Mouse (Mus musculus) testis, adult 10 weeks (tissue): ENCODE measurements around the gene 2210011C24Rik. TPM values are rescaled to one million over a fixed set of nuclear protein-coding genes. Genes with fewer than 3 reads are reported as not detected.

ENCODE experiments used
- polyA plus RNA-seq: library from polyadenylated mRNA; stranded (reverse); fragments of 350-450 nt; fragmentation: Illumina TruSeq; extraction: RNeasy Lipid Tissue Mini Kit (QIAGEN cat#74804); gene quantifications from one replicate; pipeline ENCODE4 v1.2.3, GENCODE M21; 2014; ENCODE audit warnings: low read depth, low replicate concordance

Gene 2210011C24Rik
- polyA plus RNA-seq, result 15.4 TPM

DNA sequence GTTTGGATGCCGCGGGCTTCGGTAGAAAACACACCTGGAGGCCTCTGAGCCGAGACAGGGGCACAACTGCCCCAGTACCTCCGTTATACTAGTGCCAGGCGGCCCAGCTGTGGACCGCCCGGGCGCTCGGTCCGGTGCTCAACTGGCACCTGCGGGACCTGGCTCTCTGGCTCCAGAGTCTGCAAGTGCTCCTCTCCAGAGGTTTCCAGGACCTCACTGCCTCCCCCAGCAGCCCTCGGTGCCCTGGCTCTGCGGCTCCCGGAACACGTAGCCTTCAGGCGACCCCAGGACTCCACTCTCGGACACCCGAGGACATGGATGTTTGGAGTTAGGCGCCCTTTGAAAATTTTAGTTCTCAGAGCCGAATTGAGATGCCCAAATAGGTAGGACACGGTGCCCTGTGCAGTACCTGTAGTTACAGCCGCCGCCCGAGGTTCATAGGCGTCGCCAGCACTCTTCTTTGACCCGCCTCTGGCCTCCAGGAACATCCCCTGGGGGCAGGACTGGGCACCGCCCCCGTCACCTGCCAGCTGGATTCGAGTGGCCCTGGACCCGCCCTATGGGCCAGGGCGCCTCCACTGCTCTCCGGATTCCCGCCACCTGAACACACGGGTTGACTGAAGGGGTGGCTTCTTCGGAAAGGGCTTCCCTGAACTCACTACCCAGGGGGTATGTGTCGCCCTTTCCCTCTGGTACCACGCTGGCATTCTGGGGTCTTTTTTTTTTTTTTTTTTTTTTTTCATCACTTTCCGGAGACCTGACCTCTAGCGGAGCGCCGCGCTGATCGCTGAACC, at the start of gene 2210011C24Rik:
2210011C24Rik (minus strand) TSS at position 467 of the 794 bp plus-strand sequence.

DNA sequence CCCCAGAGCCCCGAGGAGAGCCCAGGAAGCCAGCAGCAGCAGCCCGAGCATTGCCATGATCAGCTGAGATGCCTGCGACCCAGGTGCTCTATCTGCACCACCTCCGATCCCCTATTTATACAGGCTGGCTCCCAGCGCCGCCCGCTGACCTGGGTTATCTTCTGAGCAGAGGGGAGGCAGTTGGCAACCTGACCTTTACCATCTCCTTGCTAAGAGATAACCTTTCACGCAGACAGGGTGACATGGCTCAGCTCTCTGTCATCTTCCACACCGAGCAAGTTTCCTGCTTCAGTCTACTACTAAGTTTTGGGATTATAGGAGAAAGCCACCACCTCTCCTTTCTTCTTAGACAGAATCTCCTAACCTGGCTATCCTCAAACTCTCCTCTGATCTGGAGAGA, 32.9 kb upstream of the 2210011C24Rik start, which contains the start of gene Rln3:
Rln3 (minus strand) TSS at position 101 of the 400 bp plus-strand sequence.

DNA sequence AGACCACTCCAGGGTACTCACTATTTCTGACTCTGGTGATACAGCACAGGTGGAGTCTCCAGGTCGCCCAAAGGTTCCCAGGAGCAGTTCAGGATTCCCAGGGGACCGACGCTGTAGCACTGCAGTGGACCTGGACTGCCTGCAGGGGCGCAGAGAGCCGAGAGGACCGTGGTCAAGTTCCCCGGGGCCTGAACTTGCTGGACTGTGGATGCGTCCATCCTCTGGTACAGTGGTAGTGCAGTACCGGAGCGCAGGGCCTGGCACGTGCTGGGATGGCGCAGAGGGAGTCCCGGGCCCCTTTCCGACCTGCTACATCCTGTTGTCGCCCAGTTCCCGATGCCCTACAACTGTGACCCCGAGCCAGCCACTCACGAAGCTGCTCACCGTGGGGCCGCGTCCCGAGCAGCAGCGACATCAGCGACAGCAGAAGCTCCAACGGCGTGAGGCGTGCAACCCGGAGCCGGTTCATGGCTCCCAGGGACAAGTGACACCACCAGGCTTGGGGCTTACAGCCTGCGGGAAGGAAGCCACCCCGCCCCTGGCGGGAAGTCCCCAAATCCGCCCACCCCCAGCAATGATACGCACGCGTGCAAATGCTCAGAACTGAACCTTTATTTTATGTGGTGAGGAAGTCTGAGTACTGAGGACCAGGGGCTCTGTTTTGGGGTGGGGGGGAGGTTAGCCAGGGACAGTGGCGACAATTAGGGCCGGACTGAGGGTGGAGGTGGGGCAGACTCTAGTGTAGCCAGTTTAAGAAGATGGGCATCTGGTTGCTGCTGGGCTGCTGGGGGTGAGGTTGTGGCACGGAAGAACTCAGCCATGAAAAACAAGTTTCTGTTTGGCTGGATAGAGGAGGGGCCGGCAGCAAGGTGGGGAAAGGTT, 30.3 kb upstream of the 2210011C24Rik start, which contains the start of gene Il27ra:
Il27ra (minus strand) TSS at position 524 of the 882 bp plus-strand sequence.

DNA sequence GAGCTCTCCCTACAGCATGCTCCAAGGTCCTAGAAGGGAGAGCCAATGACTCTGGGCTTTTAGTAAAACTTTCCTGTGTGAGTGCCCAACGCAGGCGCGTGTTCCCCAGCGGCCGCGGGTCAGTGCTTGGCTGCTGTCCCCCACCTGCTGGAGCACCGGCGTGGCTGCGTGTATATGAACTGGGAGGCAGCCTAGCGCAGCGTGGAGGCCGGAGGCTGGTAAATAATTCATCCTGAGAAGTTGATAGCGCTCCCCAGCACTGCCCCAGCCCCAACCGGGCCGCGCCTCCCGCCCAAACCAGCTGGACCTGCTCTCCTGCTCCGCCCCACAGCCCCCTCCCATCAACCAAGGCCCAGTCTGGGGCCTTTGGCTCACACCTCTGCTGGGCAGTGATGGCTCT, 9.1 kb upstream of the 2210011C24Rik start, which contains the start of gene Palm3:
Palm3 (plus strand) TSS at position 376 of the 400 bp plus-strand sequence.

GRCm38 (mm10) chr8:84001281-84002000, 10.5 kb downstream of the 2210011C24Rik start, which contains the start of gene 1700067K01Rik:
1700067K01Rik (plus strand) TSS chr8:84001502.

DNA sequence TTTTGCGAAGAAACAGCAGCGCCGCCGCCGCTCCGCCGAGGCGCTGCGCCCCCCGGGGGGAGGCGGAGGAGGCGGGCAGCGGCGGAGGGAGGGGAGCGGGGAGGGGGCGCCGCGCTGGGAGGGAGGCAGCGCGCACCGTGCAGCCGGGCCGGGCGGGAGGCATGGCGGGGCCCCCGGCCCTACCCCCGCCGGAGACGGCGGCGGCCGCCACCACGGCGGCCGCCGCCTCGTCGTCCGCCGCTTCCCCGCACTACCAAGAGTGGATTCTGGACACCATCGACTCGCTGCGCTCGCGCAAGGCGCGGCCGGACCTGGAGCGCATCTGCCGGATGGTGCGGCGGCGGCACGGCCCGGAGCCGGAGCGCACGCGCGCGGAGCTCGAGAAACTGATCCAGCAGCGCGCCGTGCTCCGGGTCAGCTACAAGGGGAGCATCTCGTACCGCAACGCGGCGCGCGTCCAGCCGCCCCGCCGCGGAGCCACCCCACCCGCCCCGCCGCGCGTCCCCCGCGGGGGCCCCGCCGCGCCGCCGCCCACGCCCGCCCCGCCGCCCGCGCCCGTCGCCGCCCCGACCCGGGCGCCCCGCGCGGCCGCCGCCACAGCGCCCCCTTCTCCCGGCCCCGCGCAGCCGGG, 14.3 kb downstream of the 2210011C24Rik start, which contains the start of gene Samd1:
Samd1 (plus strand) TSS at position 162 of the 631 bp plus-strand sequence.

DNA sequence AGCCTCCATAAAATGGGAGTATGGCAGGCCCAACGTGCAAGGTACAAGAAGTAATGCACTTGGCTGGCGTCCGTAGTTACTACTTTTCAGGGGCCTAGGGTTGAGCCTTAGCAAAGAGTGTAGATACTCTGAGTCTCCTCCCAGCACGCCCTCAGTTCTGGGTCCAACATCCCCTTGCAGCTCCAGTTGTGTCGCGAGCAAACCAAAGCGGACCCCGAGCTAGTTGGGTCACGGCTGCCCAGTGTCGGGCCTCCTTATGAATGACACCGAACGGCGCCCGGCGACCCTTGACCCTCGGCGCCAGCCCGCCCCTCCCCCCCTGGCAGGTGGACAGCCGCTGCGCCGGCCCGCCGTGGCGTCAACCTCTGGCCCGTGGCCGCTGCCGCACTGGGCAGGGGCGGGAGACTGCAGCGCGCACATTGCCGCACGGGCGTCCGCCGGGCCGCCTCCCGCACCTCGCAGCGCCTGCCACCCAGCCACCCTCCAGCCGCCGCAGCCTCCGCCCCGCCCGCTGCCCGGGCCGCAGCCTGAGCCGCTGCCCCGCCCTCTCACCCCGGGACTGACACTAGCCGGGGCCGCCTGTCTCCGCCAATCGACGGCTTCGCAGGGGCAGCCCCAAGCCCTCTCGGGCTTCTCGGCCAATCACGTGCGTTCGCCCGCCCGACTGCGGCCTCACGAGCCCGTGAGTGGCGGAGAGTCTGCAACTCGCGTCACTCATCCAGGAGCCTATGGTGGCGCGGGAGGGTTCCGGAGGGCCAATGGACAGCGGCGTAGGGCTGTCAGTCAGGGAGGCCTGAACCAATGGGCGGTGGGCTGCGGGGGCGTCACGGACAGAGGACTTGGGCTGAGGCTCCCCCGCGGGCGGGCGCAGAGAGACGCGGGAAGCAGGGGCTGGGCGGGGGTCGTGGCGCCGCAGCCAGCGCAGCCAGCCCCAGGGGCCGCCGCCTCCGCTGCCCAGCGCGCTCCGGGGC, 39.5 kb downstream of the 2210011C24Rik start, which contains the start of gene Prkaca:
Prkaca (plus strand) TSS at position 844 of the 971 bp plus-strand sequence.

Other genes with a start within 250 kb of the 2210011C24Rik start
- gene Adgrl1, start 112.1 kb downstream of the 2210011C24Rik start, polyA plus RNA-seq, result 3.5 TPM
- gene Gm10644, start 57.0 kb downstream of the 2210011C24Rik start, polyA plus RNA-seq, result 2.5 TPM
- 32.0 TPM for gene Asf1b, start 56.7 kb downstream of the 2210011C24Rik start, polyA plus RNA-seq
- gene Prkaca, start 39.2 kb downstream of the 2210011C24Rik start, polyA plus RNA-seq, result 37.0 TPM
- gene Samd1, start 14.5 kb downstream of the 2210011C24Rik start, polyA plus RNA-seq, result 2.1 TPM
- 2.4 TPM for gene 1700067K01Rik, start 10.7 kb downstream of the 2210011C24Rik start, polyA plus RNA-seq
- gene Palm3, start 9.3 kb upstream of the 2210011C24Rik start, polyA plus RNA-seq, result 0.13 TPM
- gene Il27ra, start 30.4 kb upstream of the 2210011C24Rik start, polyA plus RNA-seq, result not detected
- gene Rln3, start 32.8 kb upstream of the 2210011C24Rik start, polyA plus RNA-seq, result not detected
- gene Gm10643, start 53.0 kb upstream of the 2210011C24Rik start, polyA plus RNA-seq, result 8.6 TPM
- 2.3 TPM for gene Rfx1, start 54.7 kb upstream of the 2210011C24Rik start, polyA plus RNA-seq
- 7.9 TPM for gene Dcaf15, start 92.6 kb upstream of the 2210011C24Rik start, polyA plus RNA-seq
- gene Podnl1, start 113.8 kb upstream of the 2210011C24Rik start, polyA plus RNA-seq, result not detected
- 0.74 TPM for gene Cc2d1a, start 135.8 kb upstream of the 2210011C24Rik start, polyA plus RNA-seq
- gene 4930432K21Rik, start 135.9 kb upstream of the 2210011C24Rik start, polyA plus RNA-seq, result 5.8 TPM
- not detected for gene Nanos3, start 173.0 kb upstream of the 2210011C24Rik start, polyA plus RNA-seq
- 0.20 TPM for gene Zswim4, start 224.9 kb upstream of the 2210011C24Rik start, polyA plus RNA-seq
- 4.2 TPM for gene D8Ertd738e, start 237.5 kb upstream of the 2210011C24Rik start, polyA plus RNA-seq
- 0.81 TPM for gene Mri1, start 245.2 kb upstream of the 2210011C24Rik start, polyA plus RNA-seq